Mouse (Mus musculus) lung, postnatal 4 days (tissue): ENCODE results near the gene Ttc24.

ENCODE experiments used
- DNase-seq, 2 experiments: peaks; one replicate each; pipeline ENCODE4 v3.0.0; 2021

Gene Ttc24

GRCm38 (mm10) chr3:88077441-88077840, 663 bp downstream of the Ttc24 start:
- no peak for DNase-seq

- DNase-seq = no peak
Measured at GRCm38 (mm10) chr3:88074766-88075165, 3.3 kb downstream of the Ttc24 start.

GRCm38 (mm10) chr3:88074351-88074750, 3.8 kb downstream of the Ttc24 start:
- no peak for DNase-seq

GRCm38 (mm10) chr3:88073631-88074030, 4.5 kb downstream of the Ttc24 start:
- no peak for DNase-seq

DNA sequence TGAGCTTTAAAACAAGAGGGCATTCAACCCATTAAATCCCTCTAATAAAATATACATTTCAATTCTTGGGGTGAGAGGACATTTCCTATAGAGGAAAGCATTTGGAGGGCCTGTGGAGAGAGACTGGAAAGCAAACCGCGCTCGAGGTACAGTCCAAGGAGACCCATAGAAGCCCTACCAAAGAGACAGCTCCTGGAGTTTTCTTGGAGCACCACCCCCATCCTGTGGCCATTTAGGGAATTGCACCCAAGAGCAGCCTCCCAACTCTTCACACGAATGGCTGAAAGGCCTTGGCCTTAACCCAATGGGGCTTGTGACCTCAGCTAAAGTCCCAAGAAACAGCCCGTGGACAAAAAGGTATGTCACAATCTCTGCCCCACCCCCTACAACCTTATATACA, 6.3 kb downstream of the Ttc24 start:
- peak; percentile 78 to 91 for DNase-seq

- DNase-seq = peak; percentile 58 to 66
Measured at GRCm38 (mm10) chr3:88068386-88068785, 9.7 kb downstream of the Ttc24 start.

DNA sequence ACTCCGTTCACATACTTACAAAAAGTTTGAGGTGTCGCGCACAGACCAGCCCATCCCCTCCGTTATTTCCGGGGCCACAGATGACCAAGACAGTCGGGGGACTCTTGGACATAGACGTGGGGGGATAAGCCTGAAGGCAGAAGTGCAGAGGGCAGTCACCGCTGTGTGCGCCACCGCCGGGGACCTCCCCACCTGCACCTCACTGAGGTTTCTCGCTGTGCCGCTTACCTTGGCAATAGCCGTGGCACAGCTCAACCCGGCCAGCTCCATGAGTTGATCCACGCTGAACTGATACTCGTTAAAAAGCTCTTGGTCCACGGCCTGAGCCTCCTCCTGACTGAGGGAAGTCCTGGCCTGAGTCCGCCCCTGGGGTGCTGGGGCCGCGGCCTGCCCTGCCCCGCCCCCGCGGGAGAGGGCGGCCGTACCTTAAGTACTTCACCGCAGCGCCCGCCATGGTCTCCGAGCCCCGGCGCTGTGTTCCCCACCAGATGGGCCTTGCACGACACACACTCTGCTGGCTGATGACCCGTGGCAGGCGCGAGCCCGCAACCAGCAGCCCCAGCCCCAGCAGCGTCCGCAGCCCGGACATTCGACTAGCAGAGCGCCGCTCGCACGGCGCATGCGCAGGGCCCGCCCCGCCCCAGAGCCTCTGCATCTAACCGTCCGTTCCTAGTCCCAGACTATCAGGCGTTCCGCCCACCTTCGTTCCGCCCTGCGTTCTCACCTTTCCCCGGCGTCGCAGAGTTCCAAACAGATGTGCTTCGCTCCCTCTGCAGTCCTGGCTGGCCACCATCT, 20.0 kb downstream of the Ttc24 start, which contains the start of gene Naxe:
Gene Naxe, minus strand, starts transcription at position 594 of the 795 bp plus-strand sequence.
- DNase-seq = peak; percentile 89 to 92

- no peak for DNase-seq
Measured at GRCm38 (mm10) chr3:88057030-88057429, 21.1 kb downstream of the Ttc24 start.

DNA sequence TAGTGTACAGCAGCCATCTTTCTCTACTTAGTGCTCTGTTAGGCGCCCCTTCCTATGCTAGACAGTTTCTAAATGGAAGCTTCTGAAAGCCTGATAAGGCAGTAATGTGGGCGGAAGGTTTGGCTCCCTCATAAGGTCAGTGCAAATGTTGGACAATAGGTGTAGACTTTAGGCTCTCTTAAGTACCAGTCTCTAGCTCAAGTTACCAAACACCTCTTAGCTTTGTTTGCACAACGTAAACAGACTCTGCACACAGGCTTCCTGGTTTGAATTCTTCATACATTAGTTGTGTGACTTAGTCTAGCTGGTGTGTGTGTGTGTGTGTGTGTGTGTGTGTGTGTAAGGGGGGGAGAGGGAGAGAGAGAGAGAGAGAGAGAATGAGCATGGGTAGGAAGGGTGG, 28.6 kb downstream of the Ttc24 start:
- DNase-seq = peak in 1 of 2 experiments; percentile 33

DNA sequence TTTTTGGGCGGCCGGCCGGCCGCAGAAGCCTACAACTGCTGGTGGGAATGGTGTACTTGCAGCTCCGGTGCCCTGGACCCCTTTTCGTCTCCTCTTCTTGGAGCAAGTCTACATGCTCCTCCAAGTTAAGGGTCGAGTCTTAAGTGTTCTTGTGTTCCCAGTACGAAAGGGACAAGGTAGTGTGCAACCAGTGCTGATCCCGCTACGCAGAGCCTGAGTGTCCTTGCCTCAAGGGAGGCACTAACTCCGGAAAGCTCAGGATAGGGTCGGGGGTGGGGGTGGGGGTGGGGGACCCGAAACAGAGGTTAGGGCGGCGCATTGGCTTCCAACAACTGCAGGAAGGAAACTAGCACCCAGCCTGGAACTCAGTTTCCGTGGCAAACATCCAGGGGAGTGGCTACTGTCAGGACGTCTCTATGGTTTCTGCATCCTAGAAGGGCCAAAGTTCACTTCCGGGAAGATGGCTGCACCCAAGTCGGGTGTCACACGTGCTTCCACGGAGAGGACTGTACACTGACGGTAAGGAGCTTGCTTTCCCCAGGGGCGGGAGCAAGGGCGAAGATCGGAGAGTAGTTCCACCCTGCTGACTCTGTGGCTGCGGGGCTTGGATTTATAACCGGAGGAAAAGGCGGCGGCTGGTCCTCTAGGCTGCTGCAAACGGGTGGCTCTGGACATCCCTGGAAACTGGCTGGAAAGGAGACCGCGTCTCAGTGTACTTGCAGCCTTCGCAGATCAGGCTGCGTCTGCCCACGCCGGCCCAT, 35.3 kb downstream of the Ttc24 start, which contains the start of gene Gpatch4:
Gene Gpatch4, plus strand, starts transcription at position 448 of the 761 bp plus-strand sequence.
- peak; percentile 84 to 88 for DNase-seq

GRCm38 (mm10) chr3:88035561-88036293, 42.4 kb downstream of the Ttc24 start:
- DNase-seq = no peak

DNA sequence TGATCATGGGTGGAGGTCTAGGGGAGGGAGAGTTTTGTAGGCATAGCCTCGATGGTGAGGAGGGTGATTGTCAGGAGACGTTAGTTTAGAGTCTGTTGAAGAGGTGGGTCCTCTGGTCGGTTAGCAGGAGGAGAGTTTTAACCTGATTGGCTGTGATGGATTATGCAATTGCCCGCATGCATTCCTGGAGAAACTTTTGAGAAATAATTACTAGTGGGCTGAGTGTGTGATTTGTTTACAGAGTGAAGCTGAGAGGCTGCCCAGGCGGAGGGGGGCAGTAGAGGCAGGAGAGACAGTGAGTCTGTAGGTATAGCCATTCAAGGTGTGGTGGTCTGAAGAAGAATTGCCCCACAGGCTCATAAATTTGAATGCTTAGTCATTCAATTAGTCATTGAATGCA, 44.6 kb downstream of the Ttc24 start:
- peak; percentile 24 to 65 for DNase-seq

DNA sequence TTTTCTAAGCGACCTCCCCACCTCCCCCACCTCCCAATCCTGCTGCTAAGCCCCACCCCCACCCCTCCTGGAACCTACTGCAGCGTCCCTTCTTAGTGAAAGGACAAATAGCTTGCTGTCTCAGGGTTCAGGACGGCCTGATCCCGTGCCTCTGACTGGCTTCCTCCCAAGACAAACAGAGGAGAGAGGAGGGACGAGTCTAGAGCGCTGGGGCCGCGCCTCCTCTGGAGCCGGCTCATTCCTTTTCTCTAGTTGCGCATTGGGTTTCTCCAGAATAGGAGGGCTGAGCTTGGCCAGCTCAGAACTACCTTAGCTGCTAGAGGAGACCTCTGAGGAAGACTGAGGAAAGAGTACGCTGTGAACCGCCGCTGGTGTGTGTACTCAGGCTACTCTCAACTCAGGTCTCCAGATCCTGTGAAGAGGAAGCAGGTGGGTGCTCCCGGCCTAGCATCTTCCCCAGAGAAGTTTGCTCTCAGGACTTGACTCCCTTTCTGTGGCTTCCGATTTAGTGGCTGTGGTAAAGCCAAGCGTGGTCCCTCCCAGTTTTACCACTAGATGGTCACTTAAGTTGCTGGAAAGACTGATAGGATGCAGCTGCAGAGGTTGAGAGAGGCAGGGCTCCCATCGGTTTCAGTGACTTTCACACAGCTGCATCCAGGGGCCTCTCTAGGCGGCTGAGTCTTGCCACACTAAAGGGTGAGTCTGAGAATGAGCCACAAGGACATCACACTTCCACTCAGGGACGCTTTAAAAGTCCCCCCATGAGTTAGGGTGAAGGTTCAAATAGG, 47.3 kb downstream of the Ttc24 start:
- peak; percentile 65 to 80 for DNase-seq

GRCm38 (mm10) chr3:88027434-88028186, 50.5 kb downstream of the Ttc24 start, which contains the start of gene Hapln2:
Gene Hapln2, minus strand, starts transcription at chr3:88027583.
- no peak for DNase-seq

DNA sequence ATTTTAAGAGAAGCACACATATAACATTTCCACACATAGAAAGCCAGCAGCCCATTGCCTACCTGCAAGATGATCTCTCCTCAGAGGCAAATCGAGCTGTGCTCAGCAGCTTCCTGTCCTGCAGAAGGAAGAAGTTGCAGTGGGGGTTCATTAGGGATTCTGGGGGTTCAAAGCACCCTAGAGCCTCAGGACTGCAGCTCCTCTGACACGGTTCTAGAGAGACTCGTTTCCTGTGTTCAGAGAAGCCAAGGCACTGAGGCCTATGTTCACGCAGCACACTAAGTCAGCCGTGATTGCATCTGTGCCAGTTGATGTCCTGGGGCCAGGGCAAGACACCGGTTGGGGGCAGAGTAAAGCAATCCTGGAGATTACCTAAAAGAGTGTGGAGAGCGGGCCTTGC, 51.3 kb downstream of the Ttc24 start:
- DNase-seq = no peak

DNA sequence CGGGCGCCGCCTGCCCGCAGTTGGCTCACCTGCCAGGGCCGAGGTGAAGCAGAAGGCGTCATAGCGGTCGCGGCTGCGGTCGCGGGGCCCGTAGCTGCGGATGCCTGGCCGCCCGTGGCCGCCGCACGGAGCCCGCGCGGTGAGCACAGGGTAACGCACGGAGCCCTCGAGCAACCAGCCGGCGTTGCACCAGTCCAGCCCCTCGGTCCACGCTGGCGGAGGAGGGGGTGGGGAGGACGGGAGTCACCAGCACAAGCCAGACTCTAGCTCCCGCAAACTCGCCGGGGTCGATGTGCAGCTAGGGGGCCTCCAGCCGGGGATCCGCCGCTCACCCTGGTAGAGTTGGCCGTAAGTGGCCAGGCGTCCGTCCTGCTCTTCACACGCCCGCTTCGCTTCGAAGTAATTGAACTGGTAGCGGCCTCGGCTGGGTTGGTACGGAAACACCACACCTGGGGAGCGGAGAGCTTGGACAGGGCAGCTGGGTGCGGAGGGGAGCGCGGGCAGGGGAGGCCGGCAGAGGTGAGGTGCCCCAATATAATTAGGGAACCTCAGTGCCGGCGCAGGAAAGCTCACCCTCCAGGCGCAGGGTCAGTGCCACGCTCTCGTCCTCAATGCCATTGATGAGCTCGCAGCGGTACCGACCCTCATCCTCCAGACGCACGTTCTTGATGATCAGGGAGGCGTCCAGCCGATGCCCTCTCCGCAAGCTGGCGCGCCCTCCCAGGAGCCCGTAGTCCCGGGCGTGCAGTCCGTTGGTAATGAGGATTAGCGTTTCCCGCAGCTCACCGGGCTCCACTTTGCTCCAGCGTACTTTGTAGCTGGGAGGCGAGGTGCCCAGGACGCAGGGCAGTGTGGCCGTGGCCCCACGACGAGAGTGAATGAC, 54.7 kb downstream of the Ttc24 start:
- DNase-seq = no peak

GRCm38 (mm10) chr3:88022322-88023191, 55.5 kb downstream of the Ttc24 start:
- DNase-seq = peak; percentile 92 to 93
